Mouse (Mus musculus) stomach, postnatal 0 days (tissue): ENCODE results near the gene Tm9sf3.
A peak's percentile ranks its signal among the peaks of the same experiment; 100 is the strongest.

Experiments
- CTCF ChIP-seq: IDR thresholded peaks from 2 replicates; pipeline ENCODE4 v1.5.1; 2016; ENCODE audit warnings: antibody characterized with exemption, low read depth, mild to moderate bottlenecking, moderate library complexity
- EP300 ChIP-seq: optimal IDR thresholded peaks from 2 replicates; pipeline ENCODE3; 2016; ENCODE audit warnings: antibody characterized with exemption

GRCm38 (mm10) chr19:41270151-41270727 is 6.4 kb upstream of the Tm9sf3 start:
- TF ChIP-seq CTCF = peak; percentile 12; the same call in 1 of the 2 replicates
- TF ChIP-seq EP300 = no peak
